Mouse (Mus musculus): Measurements from ENCODE around the gene Tnpo2. TPM values are rescaled to one million over a fixed set of nuclear protein-coding genes. Genes with fewer than 3 reads are reported as not detected.
A peak's percentile ranks its signal among the peaks of the same experiment; 100 is the strongest.

Gene Tnpo2
- polyA plus RNA-seq, 1 experiment from 2014 or later: 31.4 TPM

DNA sequence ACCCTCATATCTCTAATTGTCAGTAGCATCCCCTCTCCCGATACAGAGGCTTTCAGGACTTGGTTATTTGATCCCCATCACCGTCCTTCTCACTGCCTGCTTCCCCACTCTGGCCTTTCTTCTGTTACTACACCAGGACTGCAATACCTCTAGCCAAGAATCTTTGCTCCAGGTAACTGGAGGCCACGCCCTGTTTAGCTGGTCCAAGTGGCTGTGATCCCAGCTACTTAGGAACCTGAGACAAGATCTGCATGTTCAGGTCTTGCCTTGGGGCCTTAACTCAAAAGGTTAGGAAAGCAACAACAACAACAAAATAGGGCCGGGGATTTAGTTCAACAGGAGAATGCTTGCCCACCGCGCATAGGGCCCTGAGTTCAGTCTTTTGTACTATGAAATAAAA lies 6.9 kb downstream of the Tnpo2 start:
- no peaks in the 10 kb centered on the region for H3K9me3 ChIP-seq (replicated peaks)
- 79% methylated on average over 6 of the region's 6 CpGs for WGBS
- no peak overlapping the region for H3K9ac ChIP-seq
- H3K36me3 ChIP-seq: peaks cover 78% of the 10 kb centered on the region
- no peak for ATAC-seq (ENCODE audit: insufficient number of reproducible peaks, low FRiP score, low TSS enrichment, low read depth)
- H3K4me1 ChIP-seq: peaks cover 10% of the 10 kb centered on the region
- no peak overlapping the region for H3K27ac ChIP-seq (replicated peaks)
- H3K27me3 ChIP-seq: no peaks in the 10 kb centered on the region
- H3K4me3 ChIP-seq (replicated peaks): no peak overlapping the region
- no peak overlapping the region for H3K4me2 ChIP-seq (replicated peaks)

DNA sequence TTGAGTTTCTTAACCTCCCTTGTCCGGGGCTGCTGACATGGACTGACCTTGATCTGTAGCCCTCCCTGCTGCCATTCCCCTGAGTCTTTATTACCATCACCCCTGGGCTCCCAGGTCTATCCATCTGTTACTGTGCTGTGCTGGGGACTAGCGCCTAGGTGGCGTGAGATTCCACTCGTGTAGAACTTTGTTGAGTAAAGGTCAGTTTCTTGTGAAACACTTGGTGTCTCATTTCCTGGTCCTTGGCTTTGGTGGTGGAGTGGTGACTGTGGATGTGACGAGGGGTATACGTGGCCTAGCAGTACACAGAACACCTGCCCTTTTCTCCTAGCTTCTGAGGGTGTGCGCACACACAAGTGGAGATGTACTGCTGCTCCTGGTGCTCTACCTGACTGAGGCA lies 20.7 kb downstream of the Tnpo2 start:
- 81% methylated on average over 7 of the region's 7 CpGs for WGBS
- Histone ChIP-seq H3K36me3 (peaks cover 48% of the 10 kb centered on the region), H3K4me1 (peaks cover 19% of the 10 kb centered on the region)

DNA sequence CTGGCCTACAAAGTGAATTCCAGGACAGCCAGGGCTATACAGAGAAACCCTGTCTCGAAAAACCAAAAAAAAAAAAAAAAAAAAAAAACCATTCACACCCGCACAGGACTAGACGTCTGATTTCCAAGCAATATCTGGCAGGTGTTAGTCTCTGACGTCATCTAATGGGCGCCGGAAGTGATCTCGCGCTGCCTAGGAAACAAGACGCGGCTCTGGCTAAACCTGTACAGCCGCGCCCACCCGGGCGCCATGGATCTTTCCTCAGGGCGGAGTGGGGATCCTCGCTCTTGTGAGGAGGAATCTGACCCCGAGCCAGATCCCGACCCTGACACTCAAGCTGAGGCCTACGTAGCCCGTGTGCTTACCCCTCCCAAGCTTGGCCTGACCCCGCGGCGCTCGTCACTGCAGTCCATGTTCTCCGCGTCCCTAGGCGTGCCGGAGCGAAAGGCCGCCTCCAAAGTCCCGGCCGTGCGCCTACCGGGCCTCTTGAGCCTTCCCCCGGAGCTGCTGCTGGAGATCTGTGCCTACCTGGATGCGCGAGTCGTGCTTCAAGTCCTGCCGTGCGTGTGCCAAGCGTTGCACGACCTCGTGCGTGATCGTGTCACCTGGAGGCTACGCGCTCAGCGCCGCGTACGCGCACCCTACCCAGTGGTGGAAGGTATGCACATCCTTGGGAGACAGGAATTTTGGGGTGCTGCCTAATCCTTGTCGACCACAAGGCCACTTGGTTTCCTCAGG lies 23.3 kb downstream of the Tnpo2 start, which contains the start of gene Fbxw9:
Gene Fbxw9, plus strand, starts transcription at position 177 of the 738 bp plus-strand sequence.
- peak; percentile 84 for ATAC-seq (ENCODE audit: insufficient number of reproducible peaks, low FRiP score, low TSS enrichment, low read depth)
- peak within 1 kb of the TSS; percentile 60; the same call in 1 of the 2 replicates for H3K27ac ChIP-seq (replicated peaks)
- no peaks in the 10 kb centered on the region for H3K9me3 ChIP-seq (replicated peaks)
- H3K27me3 ChIP-seq: no peaks in the 10 kb centered on the region
- under 1% methylated on average over 53 of the region's 53 CpGs for WGBS
- peaks cover 33% of the 10 kb centered on the region for H3K36me3 ChIP-seq
- H3K9ac ChIP-seq: peak within 1 kb of the TSS; percentile 69
- peaks cover 19% of the 10 kb centered on the region for H3K4me1 ChIP-seq
- H3K4me3 ChIP-seq (replicated peaks): peak within 1 kb of the TSS; percentile 87
- H3K4me2 ChIP-seq (replicated peaks): peak within 1 kb of the TSS; percentile 92

More for the DNA sequence above, 20.7 kb downstream of the Tnpo2 start:
- Histone ChIP-seq H3K9me3 (replicated peaks) (no peaks in the 10 kb centered on the region), H3K27ac (replicated peaks) (no peak overlapping the region), H3K4me2 (replicated peaks) (no peak overlapping the region), H3K9ac (no peak overlapping the region), H3K27me3 (no peaks in the 10 kb centered on the region), H3K4me3 (replicated peaks) (no peak overlapping the region)
- ATAC-seq (ENCODE audit: insufficient number of reproducible peaks, low FRiP score, low TSS enrichment, low read depth): no peak

DNA sequence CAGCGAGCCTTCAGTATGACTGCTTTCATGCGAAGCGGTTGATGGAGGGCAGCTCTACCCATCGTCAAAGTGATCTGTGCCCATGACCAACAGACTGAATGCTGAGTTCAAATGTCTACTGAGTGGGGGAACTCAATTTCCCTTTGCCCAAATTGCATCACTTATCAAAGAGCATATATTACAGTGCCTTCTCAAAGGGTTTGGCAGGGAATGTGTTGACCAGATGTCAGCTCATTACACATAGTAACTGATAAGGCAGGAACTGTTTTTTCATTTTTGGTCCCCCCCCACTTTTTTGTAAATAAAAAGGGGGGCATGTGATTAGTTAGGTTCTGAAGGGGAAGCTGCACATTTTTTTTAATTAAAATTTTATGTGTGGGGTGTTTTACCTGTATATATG lies 25.9 kb downstream of the Tnpo2 start:
- H3K4me3 ChIP-seq (replicated peaks): no peak overlapping the region
- no peak for ATAC-seq (ENCODE audit: insufficient number of reproducible peaks, low FRiP score, low TSS enrichment, low read depth)
- H3K27me3 ChIP-seq: no peaks in the 10 kb centered on the region
- no peak overlapping the region for H3K27ac ChIP-seq (replicated peaks)
- 94% methylated on average over 4 of the region's 4 CpGs for WGBS
- peaks cover 19% of the 10 kb centered on the region for H3K4me1 ChIP-seq
- peaks cover 30% of the 10 kb centered on the region; the same call in 1 of the 2 replicates for H3K36me3 ChIP-seq
- no peak overlapping the region for H3K9ac ChIP-seq
- no peaks in the 10 kb centered on the region for H3K9me3 ChIP-seq (replicated peaks)
- H3K4me2 ChIP-seq (replicated peaks): no peak overlapping the region

DNA sequence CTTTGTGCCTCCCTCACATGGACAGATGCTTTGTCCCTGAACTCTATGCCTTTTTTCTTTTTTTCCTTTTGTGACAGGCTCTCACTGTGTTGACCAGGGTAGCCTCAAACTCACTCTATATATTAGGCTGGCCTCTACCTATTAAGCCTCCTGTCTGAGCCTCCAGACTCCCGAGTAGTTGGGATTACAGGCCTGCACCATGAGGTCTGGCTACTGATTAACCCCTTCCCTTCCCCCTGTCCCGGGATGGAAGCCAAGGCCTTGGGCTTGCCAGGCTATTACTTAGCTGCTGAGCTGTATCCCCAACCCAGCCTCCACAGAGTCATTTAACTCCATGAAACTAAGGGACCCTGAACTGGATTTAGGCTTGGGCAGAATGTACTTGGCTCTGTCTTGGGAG lies 28.5 kb downstream of the Tnpo2 start:
- Histone ChIP-seq H3K9me3 (replicated peaks) (no peaks in the 10 kb centered on the region), H3K9ac (no peak overlapping the region), H3K4me2 (replicated peaks) (no peak overlapping the region), H3K27me3 (no peaks in the 10 kb centered on the region), H3K36me3 (peaks cover 35% of the 10 kb centered on the region), H3K4me3 (replicated peaks) (no peak overlapping the region), H3K4me1 (peaks cover 18% of the 10 kb centered on the region), H3K27ac (replicated peaks) (no peak overlapping the region)
- 39% methylated on average over 2 of the region's 2 CpGs for WGBS
- ATAC-seq (ENCODE audit: insufficient number of reproducible peaks, low FRiP score, low TSS enrichment, low read depth): no peak

DNA sequence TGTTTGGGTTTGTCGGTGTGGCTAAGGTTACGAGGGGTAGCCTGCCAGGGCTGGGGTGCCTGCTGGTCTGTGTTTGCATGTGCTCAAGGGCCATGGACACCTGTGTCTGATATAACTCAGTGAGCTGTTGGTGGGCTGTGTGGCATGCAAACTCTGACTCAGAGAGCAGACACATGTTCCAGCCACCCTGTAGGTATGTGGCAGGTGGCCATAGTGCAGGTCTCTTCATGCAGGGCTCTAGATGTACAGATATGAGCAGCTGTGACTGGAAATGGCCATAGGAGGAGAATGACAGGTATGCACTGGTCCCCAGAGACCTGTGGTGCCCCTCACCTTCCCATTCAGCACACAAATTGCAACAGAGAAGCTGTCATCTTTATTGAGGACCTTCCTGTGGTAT lies 30.4 kb downstream of the Tnpo2 start:
- Histone ChIP-seq H3K36me3 (peaks cover 35% of the 10 kb centered on the region), H3K27me3 (no peaks in the 10 kb centered on the region), H3K4me3 (replicated peaks) (no peak overlapping the region), H3K4me2 (replicated peaks) (no peak overlapping the region), H3K4me1 (peaks cover under 1% of the 10 kb centered on the region; the same call in 1 of the 2 replicates), H3K27ac (replicated peaks) (no peak overlapping the region), H3K9me3 (replicated peaks) (no peaks in the 10 kb centered on the region), H3K9ac (no peak overlapping the region)
- ATAC-seq (ENCODE audit: insufficient number of reproducible peaks, low FRiP score, low TSS enrichment, low read depth): no peak
- WGBS: 82% methylated on average over 2 of the region's 2 CpGs

DNA sequence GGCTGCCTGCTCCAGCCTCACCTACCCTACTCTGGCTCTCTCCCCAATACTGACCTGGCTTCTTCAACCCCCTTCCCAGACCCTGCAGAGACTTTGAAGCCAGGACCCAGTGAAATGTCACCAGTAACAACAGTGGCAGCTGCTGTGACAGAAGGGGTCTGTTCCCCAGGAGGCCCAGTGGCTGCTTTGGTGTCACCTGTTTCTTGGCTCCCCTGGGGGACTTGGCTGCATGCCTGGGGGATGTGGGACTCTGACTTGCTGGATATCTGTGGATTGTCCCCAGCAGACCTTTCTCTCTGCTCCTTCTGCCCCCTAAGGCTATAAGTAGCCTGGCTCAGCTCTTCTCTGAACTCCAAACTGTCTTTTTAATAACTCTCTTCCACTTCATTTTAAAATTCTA lies 31.3 kb downstream of the Tnpo2 start, which contains the start of gene Gm5741:
Gene Gm5741, minus strand, starts transcription at position 1 of the 400 bp plus-strand sequence.
- Histone ChIP-seq H3K4me1 (peaks cover 7% of the 10 kb centered on the region; the same call in 1 of the 2 replicates), H3K27me3 (no peaks in the 10 kb centered on the region), H3K4me3 (replicated peaks) (no peak within 1 kb of the TSS), H3K4me2 (replicated peaks) (no peak within 1 kb of the TSS), H3K9ac (no peak within 1 kb of the TSS), H3K27ac (replicated peaks) (no peak within 1 kb of the TSS), H3K9me3 (replicated peaks) (no peaks in the 10 kb centered on the region), H3K36me3 (peaks cover 35% of the 10 kb centered on the region)
- ATAC-seq (ENCODE audit: insufficient number of reproducible peaks, low FRiP score, low TSS enrichment, low read depth): no peak

DNA sequence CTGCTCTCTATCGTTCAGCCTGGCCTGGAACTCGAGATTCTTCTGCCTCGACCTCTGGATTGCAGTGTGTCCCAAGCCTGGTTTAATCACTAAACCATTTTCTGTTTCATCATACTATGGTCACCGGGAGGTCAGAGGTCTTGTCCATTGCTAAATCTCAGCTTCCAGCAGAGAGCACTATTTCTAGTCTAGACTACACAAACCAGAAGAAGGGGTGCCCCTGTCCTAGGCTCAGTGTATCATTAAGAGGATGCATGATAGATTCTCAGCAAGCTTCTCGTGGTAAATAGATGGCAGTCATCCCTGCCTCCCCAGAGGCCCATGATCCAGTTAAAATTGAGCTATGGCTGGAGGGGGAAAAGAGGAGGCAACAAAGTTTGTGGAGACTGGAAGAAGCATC lies 34.3 kb downstream of the Tnpo2 start:
- H3K4me3 ChIP-seq (replicated peaks): peak overlapping the region; percentile 98
- H3K9me3 ChIP-seq (replicated peaks): no peaks in the 10 kb centered on the region
- no peak overlapping the region for H3K9ac ChIP-seq
- H3K4me1 ChIP-seq: peaks cover 10% of the 10 kb centered on the region; the same call in 1 of the 2 replicates
- peak overlapping the region; percentile 97; the same call in 1 of the 2 replicates for H3K27ac ChIP-seq (replicated peaks)
- no peak for ATAC-seq (ENCODE audit: insufficient number of reproducible peaks, low FRiP score, low TSS enrichment, low read depth)
- H3K27me3 ChIP-seq: no peaks in the 10 kb centered on the region
- WGBS: 75% methylated on average over 5 of the region's 5 CpGs
- H3K36me3 ChIP-seq: peaks cover 44% of the 10 kb centered on the region
- peak overlapping the region; percentile 80 for H3K4me2 ChIP-seq (replicated peaks)

DNA sequence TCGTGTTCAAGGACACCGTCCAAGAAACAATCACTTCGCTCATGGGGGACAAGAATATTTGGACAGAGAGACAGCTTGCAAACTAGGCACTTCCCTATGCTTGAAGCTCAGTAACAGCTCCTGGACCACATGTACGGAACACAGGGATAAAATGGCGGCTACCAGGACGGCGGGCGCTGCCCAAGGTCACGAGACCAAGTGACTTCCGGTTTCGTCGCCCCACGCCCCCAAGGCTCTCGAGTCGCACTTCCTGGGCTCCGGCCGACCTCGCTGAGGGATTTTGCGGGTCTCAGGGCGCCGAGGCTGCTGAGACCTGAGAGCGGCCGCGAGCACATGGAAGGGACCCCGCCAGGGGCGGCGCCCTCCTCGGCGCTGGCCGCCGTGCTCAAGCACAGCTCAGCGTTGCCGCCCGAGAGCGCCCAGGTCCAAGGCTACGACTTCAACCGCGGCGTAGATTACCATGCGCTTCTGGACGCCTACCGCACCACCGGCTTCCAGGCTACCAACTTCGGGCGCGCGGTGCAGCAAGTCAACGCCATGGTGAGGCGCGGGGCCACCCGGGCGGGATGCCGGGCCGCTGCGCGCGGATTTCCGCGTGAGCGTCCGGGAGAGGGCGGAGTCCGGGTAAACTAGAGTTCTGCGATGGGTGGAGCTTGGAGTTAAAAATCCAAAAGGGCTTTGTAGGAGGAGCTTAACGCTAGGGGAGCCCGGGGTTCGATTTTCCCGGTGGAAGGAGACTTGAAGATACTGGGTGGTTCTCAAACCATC lies 35.0 kb downstream of the Tnpo2 start, which contains the start of gene Dhps:
Gene Dhps, plus strand, starts transcription at position 244 of the 768 bp plus-strand sequence.
- Histone ChIP-seq H3K4me3 (replicated peaks) (peak within 1 kb of the TSS; percentile 98), H3K4me2 (replicated peaks) (peak within 1 kb of the TSS; percentile 80), H3K9ac (peak within 1 kb of the TSS; percentile 91), H3K4me1 (peaks cover 10% of the 10 kb centered on the region; the same call in 1 of the 2 replicates), H3K27ac (replicated peaks) (peak within 1 kb of the TSS; percentile 97), H3K9me3 (replicated peaks) (no peaks in the 10 kb centered on the region), H3K27me3 (no peaks in the 10 kb centered on the region), H3K36me3 (peaks cover 46% of the 10 kb centered on the region)
- peak; percentile 87 for ATAC-seq (ENCODE audit: insufficient number of reproducible peaks, low FRiP score, low TSS enrichment, low read depth)
- WGBS: under 1% methylated on average over 68 of the region's 68 CpGs

DNA sequence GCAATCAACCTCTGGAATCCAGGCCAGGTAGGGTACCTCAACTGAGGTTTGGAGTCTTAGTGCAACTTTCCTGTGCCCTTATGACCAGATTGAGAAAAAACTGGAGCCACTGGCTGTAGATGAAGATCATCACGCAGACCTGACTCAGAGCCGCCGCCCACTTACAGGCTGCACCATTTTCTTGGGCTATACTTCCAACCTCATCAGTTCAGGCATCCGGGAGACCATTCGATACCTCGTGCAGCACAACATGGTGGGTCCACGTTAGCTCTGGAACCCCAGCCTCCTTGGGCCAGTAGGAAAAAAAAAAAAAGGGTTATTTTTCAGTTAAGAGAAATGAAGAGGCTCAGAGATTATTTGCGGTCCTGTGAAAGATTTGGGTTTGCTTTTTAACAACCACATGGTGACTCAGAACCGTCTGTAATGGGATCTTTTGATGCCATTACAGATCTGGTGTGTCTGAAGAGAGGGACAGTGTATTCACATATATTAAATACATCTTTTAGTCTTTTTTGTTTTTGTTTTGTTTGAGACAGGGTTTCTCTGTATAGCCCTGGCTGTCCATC lies 35.7 kb downstream of the Tnpo2 start:
- Histone ChIP-seq H3K9me3 (replicated peaks) (no peaks in the 10 kb centered on the region), H3K36me3 (peaks cover 43% of the 10 kb centered on the region), H3K4me3 (replicated peaks) (peak overlapping the region; percentile 98), H3K4me2 (replicated peaks) (peak overlapping the region; percentile 80), H3K9ac (peak overlapping the region; percentile 91), H3K27me3 (no peaks in the 10 kb centered on the region), H3K27ac (replicated peaks) (peak overlapping the region; percentile 97), H3K4me1 (peaks cover 10% of the 10 kb centered on the region; the same call in 1 of the 2 replicates)
- 30% methylated on average over 9 of the region's 9 CpGs for whole genome bisulfite sequencing
- no peak for ATAC-seq (ENCODE audit: insufficient number of reproducible peaks, low FRiP score, low TSS enrichment, low read depth)

DNA sequence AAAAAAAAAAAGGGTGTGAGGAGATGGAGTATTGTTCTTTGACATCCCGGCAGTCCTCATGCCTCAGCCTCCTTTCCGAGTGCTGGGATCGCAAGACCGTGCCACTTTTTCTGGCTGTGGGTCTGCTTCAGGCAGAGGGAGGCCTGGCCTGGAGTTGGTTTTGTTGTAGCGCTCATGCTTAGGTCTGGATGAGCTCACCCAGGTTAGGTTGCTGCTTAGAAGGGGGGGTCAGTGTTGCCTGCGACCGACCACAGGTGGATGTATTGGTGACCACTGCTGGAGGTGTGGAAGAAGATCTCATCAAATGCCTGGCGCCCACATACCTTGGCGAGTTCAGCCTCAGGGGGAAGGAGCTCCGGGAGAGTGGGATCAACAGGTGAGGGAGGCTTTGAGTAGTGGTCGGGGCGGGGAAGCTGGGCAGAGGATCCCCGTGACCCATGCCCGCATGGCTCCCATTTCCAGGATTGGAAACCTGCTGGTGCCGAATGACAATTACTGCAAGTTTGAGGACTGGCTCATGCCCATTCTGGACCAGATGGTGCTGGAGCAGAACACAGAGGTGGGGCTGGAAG lies 36.4 kb downstream of the Tnpo2 start:
- Histone ChIP-seq H3K9me3 (replicated peaks) (no peaks in the 10 kb centered on the region), H3K27me3 (no peaks in the 10 kb centered on the region), H3K36me3 (peaks cover 36% of the 10 kb centered on the region), H3K4me3 (replicated peaks) (no peak overlapping the region), H3K4me1 (peaks cover 10% of the 10 kb centered on the region; the same call in 1 of the 2 replicates), H3K4me2 (replicated peaks) (no peak overlapping the region), H3K9ac (no peak overlapping the region), H3K27ac (replicated peaks) (no peak overlapping the region)
- no peak for ATAC-seq (ENCODE audit: insufficient number of reproducible peaks, low FRiP score, low TSS enrichment, low read depth)
- 93% methylated on average over 15 of the region's 15 CpGs for WGBS
